Mouse (Mus musculus) hindbrain, embryonic 10.5 days (tissue): ENCODE measurements at regions not wholly inside any gene's neighbourhood (a gene's known extent, or its start where the extent isn't known, plus 50 kb on each side); places are given as distances from the start of the nearest gene placed in this dataset.

Source experiments
- DNase-seq: peaks from one replicate; pipeline ENCODE4 v3.0.0-alpha.2; 2017; ENCODE audit warnings: low spot score
- H3K27ac ChIP-seq: fragments of 300-500 bp; sonication (generic); 2 replicates; pipeline ENCODE4 v1.5.1; 2016; ENCODE audit warnings: mild to moderate bottlenecking, moderate library complexity
- H3K27me3 ChIP-seq: fragments of 300-500 bp; sonication (generic); 2 replicates; pipeline ENCODE4 v1.6.1; 2016; ENCODE audit warnings: mild to moderate bottlenecking; ENCODE audit not compliant: poor library complexity, insufficient read depth, severe bottlenecking
- H3K36me3 ChIP-seq: fragments of 300-500 bp; sonication (generic); 2 replicates; pipeline ENCODE4 v1.6.1; 2016; ENCODE audit warnings: mild to moderate bottlenecking, moderate library complexity
- H3K4me1 ChIP-seq: fragments of 300-500 bp; sonication (generic); replicated peaks from 2 replicates; pipeline ENCODE4 v1.6.1; 2016; ENCODE audit warnings: mild to moderate bottlenecking
- H3K4me3 ChIP-seq: fragments of 300-500 bp; sonication (generic); 2 replicates; pipeline ENCODE4 v1.5.1; 2016; ENCODE audit warnings: mild to moderate bottlenecking, moderate library complexity
- H3K9me3 ChIP-seq: fragments of 300-500 bp; sonication (generic); 2 replicates; pipeline ENCODE4 v1.6.1; 2016; ENCODE audit warnings: mild to moderate bottlenecking, moderate library complexity
- WGBS: fragments of 180-500 bp; shearing (Covaris S2); methylation state at CpG from one replicate; pipeline ENCODE4 v1.1.7; 2016; 5-methylcytosine and 5-hydroxymethylcytosine counted together

GRCm38 (mm10) chr8:127890729-127891128, 467.7 kb upstream of the Nrp1 start:
- DNase-seq, result peak; percentile 17
- WGBS, result 59% methylated on average over 6 of the region's 6 CpGs

DNA sequence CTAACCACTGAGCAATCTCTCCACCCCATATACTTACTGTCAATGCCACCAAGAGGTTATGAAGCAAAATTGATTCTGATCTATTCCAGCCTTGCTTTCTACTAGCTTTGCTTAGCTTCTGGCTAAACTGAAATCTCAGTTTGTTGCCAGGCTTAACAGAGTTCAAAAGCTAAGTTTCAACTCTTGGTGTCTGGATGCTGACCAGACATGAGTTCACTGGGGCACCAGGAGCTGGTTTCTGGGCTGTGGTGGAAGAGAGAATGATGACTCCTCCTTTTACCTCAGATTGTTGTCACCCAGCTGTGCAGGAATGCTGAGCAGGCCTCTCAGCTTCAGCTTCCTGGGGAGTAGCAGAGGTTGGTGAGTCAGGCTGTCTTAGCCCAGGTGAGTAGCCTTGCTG, 464.1 kb upstream of the Nrp1 start:
- no peaks in the 10 kb centered on the region for H3K9me3 ChIP-seq
- no peaks in the 10 kb centered on the region for H3K27me3 ChIP-seq
- no peak for DNase-seq
- H3K36me3 ChIP-seq, result no peaks in the 10 kb centered on the region
- H3K4me3 ChIP-seq, result no peak overlapping the region
- H3K4me1 ChIP-seq, result peaks cover 7% of the 10 kb centered on the region; the same call in 1 of the 2 replicates
- H3K27ac ChIP-seq, result no peak overlapping the region

More at GRCm38 (mm10) chr8:127890729-127891128, 467.7 kb upstream of the Nrp1 start:
- Histone ChIP-seq H3K9me3 (no peaks in the 10 kb centered on the region), H3K36me3 (no peaks in the 10 kb centered on the region), H3K27ac (no peak overlapping the region), H3K27me3 (no peaks in the 10 kb centered on the region), H3K4me1 (peaks cover 7% of the 10 kb centered on the region; the same call in 1 of the 2 replicates), H3K4me3 (no peak overlapping the region)

- Histone ChIP-seq H3K4me3 (no peak overlapping the region), H3K9me3 (no peaks in the 10 kb centered on the region), H3K27me3 (no peaks in the 10 kb centered on the region), H3K36me3 (no peaks in the 10 kb centered on the region), H3K4me1 (no peaks in the 10 kb centered on the region), H3K27ac (no peak overlapping the region)
- 90% methylated on average over 5 of the region's 5 CpGs for WGBS
- DNase-seq, result no peak
Observed at GRCm38 (mm10) chr8:127908436-127908835, 450.0 kb upstream of the Nrp1 start.

DNA sequence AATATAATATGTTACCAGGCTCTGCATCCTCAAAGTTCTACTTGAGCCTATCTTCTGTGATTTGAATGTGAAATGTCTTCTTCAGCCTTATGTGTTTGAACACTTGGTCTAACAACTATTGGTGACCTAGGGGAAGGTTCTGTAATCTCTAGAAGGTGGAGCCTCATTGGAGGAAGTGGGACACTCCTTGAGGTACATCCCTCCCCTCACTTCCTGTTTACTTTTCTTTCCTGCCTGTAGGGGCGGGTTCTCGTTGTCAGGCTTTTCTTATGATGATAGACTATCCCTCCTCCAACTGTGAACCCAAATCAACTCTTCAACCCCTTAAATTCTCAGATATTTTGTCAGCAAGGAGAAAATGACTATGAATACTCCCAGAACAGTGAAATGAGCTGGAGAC, 448.8 kb upstream of the Nrp1 start:
- 83% methylated on average over 2 of the region's 2 CpGs for WGBS
- Histone ChIP-seq H3K27me3 (no peaks in the 10 kb centered on the region), H3K4me1 (no peaks in the 10 kb centered on the region), H3K9me3 (no peaks in the 10 kb centered on the region), H3K4me3 (no peak overlapping the region), H3K27ac (no peak overlapping the region), H3K36me3 (no peaks in the 10 kb centered on the region)
- DNase-seq, result no peak

GRCm38 (mm10) chr8:127914086-127914485, 444.3 kb upstream of the Nrp1 start:
- H3K4me1 ChIP-seq, result no peaks in the 10 kb centered on the region
- no peaks in the 10 kb centered on the region for H3K36me3 ChIP-seq
- H3K9me3 ChIP-seq, result no peaks in the 10 kb centered on the region
- no peak overlapping the region for H3K4me3 ChIP-seq
- no peak for DNase-seq
- no peak overlapping the region for H3K27ac ChIP-seq
- 89% methylated on average over 3 of the region's 3 CpGs for WGBS
- H3K27me3 ChIP-seq, result no peaks in the 10 kb centered on the region

GRCm38 (mm10) chr8:127914914-127915313, 443.5 kb upstream of the Nrp1 start:
- H3K4me1 ChIP-seq, result no peaks in the 10 kb centered on the region
- H3K36me3 ChIP-seq, result no peaks in the 10 kb centered on the region
- no peaks in the 10 kb centered on the region for H3K9me3 ChIP-seq
- no peak overlapping the region for H3K27ac ChIP-seq
- 83% methylated on average over 2 of the region's 2 CpGs for WGBS
- no peak for DNase-seq
- H3K27me3 ChIP-seq, result no peaks in the 10 kb centered on the region
- H3K4me3 ChIP-seq, result no peak overlapping the region

DNA sequence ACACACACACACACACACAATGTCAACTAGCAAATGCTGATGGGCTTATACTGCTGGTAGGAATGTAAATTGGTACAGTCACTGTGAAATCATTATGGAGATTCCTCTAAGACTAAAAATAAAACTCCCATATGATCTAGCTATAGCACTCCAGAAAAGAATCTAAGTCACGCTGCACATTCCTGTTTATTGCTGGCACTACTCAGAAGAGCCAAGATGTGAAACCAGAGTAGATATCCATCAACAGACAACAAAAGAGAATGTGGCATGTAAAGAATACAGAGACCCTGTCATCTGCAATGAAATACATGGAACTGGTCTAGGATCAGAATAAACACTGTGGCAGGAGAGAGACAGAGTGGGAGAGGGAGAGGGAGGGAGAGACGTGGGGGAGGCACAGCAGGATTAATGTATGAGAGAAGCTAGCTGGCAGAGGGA, 442.8 kb upstream of the Nrp1 start:
- no peak for DNase-seq
- no peak overlapping the region for H3K27ac ChIP-seq
- H3K4me1 ChIP-seq, result no peaks in the 10 kb centered on the region
- H3K27me3 ChIP-seq, result no peaks in the 10 kb centered on the region
- H3K9me3 ChIP-seq, result no peaks in the 10 kb centered on the region
- WGBS, result 70% methylated on average over 2 of the region's 2 CpGs
- no peak overlapping the region for H3K4me3 ChIP-seq
- no peaks in the 10 kb centered on the region for H3K36me3 ChIP-seq

GRCm38 (mm10) chr8:127921925-127922324, 436.5 kb upstream of the Nrp1 start:
- H3K4me1 ChIP-seq, result no peaks in the 10 kb centered on the region
- no peaks in the 10 kb centered on the region for H3K27me3 ChIP-seq
- no peaks in the 10 kb centered on the region for H3K9me3 ChIP-seq
- no peak overlapping the region for H3K4me3 ChIP-seq
- H3K27ac ChIP-seq, result no peak overlapping the region
- DNase-seq, result no peak
- no peaks in the 10 kb centered on the region for H3K36me3 ChIP-seq
- WGBS, result 94% methylated on average over 1 of the region's 1 CpGs

DNA sequence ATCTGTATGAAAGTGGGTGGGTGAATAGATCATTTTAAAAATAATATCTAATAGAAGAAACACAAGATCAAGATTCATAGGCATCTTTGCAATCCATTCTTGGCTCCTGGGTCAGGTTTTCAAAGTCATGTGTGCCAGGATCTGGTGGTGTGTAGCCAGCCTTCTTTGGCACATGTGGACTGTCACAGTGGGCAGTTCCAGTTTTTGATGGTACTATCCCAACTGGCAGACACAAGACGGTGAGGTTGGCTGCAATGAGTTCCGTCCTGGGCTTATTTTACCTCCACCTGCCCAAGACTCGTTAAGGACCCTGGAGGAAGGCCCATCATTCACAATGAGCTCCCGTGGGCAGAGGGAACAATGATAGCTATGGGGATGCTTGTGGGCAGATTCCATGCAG, 435.1 kb upstream of the Nrp1 start:
- Histone ChIP-seq H3K36me3 (no peaks in the 10 kb centered on the region), H3K4me3 (no peak overlapping the region), H3K9me3 (no peaks in the 10 kb centered on the region), H3K27ac (no peak overlapping the region), H3K4me1 (no peaks in the 10 kb centered on the region), H3K27me3 (no peaks in the 10 kb centered on the region)
- no peak for DNase-seq
- WGBS, result 81% methylated on average over 4 of the region's 4 CpGs

DNA sequence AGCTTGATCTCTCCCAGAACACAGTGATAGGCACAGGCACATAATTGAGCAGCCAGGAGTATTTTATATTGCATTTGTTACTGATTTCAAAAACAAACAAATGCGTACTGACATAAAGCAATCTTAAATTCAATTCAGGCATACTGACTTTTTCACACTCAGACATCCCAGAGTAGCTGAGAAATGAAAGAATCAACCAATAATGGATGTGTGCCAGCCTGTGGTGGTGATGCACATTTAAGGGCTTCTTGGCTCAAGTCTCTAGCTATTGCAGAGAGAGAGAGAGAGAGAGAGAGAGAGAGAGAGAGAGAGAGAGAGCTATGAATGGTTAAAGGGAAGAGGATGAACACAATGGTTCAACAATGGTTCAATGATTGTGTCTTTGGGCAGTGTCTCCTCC, 426.1 kb upstream of the Nrp1 start:
- H3K27ac ChIP-seq, result no peak overlapping the region
- H3K27me3 ChIP-seq, result peaks cover 30% of the 10 kb centered on the region
- no peak overlapping the region for H3K4me3 ChIP-seq
- H3K4me1 ChIP-seq, result 0 out of 2 replicates have a peak, but pooled peaks cover 4% of the 10 kb centered on the region
- no peaks in the 10 kb centered on the region for H3K9me3 ChIP-seq
- no peak for DNase-seq
- H3K36me3 ChIP-seq, result no peaks in the 10 kb centered on the region
- WGBS, result 85% methylated on average over 1 of the region's 1 CpGs

DNA sequence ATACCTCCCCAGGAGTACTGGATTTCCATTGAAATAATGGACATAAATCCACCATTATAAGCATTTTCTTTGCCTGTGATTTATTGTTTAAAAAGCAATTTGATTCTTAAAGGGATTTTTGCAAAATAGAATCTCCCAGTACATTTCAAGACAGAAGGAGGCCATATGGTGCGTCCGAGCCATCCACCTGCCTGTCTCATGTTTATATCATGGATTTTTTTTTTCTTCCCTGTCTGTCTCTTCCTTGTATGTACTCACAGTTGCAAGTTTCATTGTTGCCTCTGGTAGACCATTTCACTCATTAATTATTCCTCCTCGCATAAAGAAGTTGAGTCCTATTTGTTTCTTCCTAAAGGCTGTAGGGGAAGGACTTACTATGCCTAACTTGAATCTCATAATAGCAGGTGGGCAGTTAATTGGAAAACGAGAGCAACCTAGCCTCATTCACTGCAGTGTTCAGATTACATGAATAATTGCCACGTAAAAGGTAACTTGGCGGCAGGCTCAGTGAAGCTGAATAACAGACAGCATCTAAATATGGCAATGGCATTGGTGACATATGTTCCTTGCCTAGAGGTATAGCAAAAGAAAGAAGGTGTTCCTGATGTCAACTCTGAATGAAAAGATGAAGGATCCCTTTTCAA, 421.5 kb upstream of the Nrp1 start:
- 87% methylated on average over 6 of the region's 6 CpGs for WGBS
- Histone ChIP-seq H3K9me3 (no peaks in the 10 kb centered on the region), H3K27me3 (peaks cover 69% of the 10 kb centered on the region), H3K4me3 (no peak overlapping the region), H3K4me1 (peaks cover 28% of the 10 kb centered on the region), H3K27ac (no peak overlapping the region), H3K36me3 (no peaks in the 10 kb centered on the region)
- DNase-seq, result no peak

DNA sequence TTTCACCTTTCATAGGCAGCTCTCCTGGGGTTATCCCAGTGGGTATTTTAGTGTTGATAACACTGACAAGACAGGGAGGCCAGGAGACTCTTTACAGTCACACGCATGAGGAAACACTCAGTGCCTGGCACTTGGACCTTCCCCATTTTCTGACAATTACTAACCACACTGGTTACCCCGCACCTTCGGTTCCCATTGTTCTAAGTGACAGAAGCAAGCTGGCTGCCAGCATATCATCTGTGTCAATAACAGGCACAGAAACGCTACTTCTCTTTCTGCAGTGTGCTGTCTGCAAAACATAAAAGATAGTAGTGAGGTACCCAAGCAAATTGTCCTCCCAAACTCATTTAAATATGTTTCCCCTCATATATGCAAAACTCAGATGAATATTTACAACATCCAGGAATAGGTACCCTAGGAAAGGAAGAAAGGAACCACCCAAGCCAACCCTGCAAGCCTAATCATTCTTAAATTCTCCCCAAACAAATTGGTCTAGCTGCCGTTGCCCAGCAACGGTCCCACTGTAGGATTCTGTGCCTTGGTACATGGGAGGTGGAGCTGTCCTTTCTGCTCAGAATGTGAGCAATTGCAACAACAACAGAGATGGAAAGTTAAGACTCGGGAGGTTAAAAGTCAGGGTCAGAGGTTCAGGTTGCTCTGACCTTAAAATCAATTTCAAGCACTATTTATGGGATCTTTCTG, 419.0 kb upstream of the Nrp1 start:
- peaks cover 28% of the 10 kb centered on the region for H3K4me1 ChIP-seq
- H3K9me3 ChIP-seq, result no peaks in the 10 kb centered on the region
- 26% methylated on average over 7 of the region's 7 CpGs for WGBS
- no peak overlapping the region for H3K27ac ChIP-seq
- peaks cover 85% of the 10 kb centered on the region for H3K27me3 ChIP-seq
- DNase-seq, result peak; percentile 60
- no peaks in the 10 kb centered on the region for H3K36me3 ChIP-seq
- H3K4me3 ChIP-seq, result no peak overlapping the region

- 19% methylated on average over 5 of the region's 5 CpGs for WGBS
- no peak for DNase-seq
- no peaks in the 10 kb centered on the region for H3K36me3 ChIP-seq
Observed at GRCm38 (mm10) chr8:127939986-127940359, 418.4 kb upstream of the Nrp1 start.

More at GRCm38 (mm10) chr8:127939986-127940359, 418.4 kb upstream of the Nrp1 start:
- H3K4me1 ChIP-seq, result peaks cover 28% of the 10 kb centered on the region
- no peaks in the 10 kb centered on the region for H3K9me3 ChIP-seq
- peaks cover 86% of the 10 kb centered on the region for H3K27me3 ChIP-seq
- no peak overlapping the region for H3K27ac ChIP-seq
- no peak overlapping the region for H3K4me3 ChIP-seq
